Mouse (Mus musculus): ENCODE results near the gene Gm21119. TPM values are rescaled to one million over a fixed set of nuclear protein-coding genes. Genes with fewer than 3 reads are reported as not detected.
"Not testable (repeated sequence)": the region's sequence is repeated elsewhere in the genome, so short reads cannot be mapped to it uniquely, and the experiment has no call there.

The Gm21119 gene
- polyA plus RNA-seq (2015; fragmentation: Nextera tagmentation; extraction: Ambion mirVana) = 0.06 TPM in 1 of 2 replicates, not detected in the other

DNA sequence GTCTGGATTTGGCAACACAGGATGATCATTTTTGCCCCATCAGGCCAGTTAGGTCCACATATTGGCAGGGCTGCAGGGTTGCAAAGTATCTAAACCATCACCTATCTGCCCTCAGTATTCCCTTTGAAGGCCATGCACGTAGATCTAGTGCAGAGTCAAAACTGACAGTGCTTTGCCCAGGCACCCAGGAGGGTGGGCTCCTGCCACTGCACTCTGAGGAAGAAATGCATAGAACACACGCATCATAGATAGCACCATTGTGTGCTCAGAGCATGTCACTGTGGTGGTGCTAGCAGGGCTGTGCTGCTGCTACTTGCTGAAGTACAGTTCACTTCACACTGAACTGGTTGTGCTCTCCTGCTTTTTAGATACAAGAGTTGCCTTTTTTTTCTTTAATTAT is at the start of gene Gm21119:
Gene Gm21119 (plus strand): TSS at position 301 of the 400 bp plus-strand sequence.
- not testable (repeated sequence) for H3K4me3 ChIP-seq; H3K9me3 ChIP-seq; H3K27me3 ChIP-seq; H3K27ac ChIP-seq; H3K4me2 ChIP-seq; ATAC-seq (ENCODE audit: insufficient number of reproducible peaks, low FRiP score, low TSS enrichment, low read depth); H3K36me3 ChIP-seq; H3K9ac ChIP-seq; H3K4me1 ChIP-seq
- no CpG with 5 or more reads among the region's 2 CpGs for WGBS

DNA sequence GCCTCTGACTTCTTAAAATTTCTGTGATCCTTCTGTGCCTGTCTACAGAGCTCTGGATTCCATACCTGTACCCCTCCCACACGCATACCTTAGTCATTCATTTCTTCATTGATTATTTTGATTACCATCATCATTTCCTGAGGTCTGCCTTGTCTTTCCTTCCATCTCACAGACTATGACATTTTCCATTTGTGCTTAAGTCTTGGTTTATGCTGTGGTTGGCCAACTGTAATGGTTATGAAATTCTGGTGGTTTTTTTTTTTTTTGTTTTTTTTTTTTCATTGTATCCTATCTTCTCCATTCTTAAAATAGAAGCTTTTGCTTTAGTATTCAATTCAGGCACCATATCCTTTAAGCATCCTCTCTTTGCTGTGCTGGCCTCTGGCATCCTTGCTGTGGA is 48.0 kb upstream of the Gm21119 start:
- not testable (repeated sequence) for H3K4me1 ChIP-seq; H3K27me3 ChIP-seq; H3K4me3 ChIP-seq; H3K9ac ChIP-seq; ATAC-seq (ENCODE audit: insufficient number of reproducible peaks, low FRiP score, low TSS enrichment, low read depth); H3K9me3 ChIP-seq; H3K4me2 ChIP-seq; H3K27ac ChIP-seq; H3K36me3 ChIP-seq
- WGBS = 71% methylated on average over 1 of the region's 1 CpGs

DNA sequence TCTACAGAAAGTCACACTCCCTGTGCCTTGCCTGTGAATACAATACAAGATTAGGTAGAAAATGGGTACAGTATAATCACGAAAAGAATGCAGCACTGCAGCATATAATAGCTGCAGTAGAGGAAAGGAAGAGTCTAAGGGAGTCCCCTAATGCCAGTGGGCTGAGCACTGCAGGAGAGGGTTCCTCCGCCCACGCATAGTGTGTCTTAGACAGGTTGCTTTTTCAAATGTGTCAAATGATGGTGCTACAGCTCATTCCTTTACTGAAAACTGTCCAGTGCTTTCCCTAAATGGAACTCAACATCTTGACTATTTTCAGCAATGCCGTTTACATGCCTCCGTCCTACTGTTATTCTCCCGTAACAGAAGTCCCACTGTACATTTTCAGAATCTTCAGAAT is 33.6 kb upstream of the Gm21119 start:
- not testable (repeated sequence) for H3K4me3 ChIP-seq; H3K36me3 ChIP-seq; H3K27ac ChIP-seq; H3K4me2 ChIP-seq; H3K9me3 ChIP-seq; H3K4me1 ChIP-seq; H3K27me3 ChIP-seq; H3K9ac ChIP-seq; ATAC-seq (ENCODE audit: insufficient number of reproducible peaks, low FRiP score, low TSS enrichment, low read depth)
- 92% methylated on average over 5 of the region's 6 CpGs for WGBS

DNA sequence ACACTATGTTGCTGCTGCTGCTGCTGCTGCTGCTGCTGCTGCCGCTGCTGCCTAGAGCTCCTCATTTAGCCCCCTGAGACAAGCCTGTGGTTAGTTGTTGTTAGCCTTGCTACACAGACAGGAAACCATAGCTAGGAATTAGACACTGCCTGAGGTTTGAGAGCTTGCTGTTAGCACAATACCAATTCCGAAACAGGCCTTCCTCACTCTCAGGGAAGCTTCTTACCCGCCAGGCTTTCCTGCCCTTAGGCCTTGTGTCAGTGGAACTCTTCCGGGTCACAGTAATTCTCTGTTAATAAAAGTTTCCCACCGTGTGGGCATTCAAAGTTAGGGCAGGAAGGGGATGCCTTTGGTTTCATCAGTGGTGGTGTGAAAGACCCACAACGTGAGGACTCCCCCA is 31.9 kb upstream of the Gm21119 start:
- H3K4me2 ChIP-seq; H3K4me1 ChIP-seq; H3K9me3 ChIP-seq; H3K36me3 ChIP-seq; H3K4me3 ChIP-seq; H3K27ac ChIP-seq; H3K9ac ChIP-seq; ATAC-seq (ENCODE audit: insufficient number of reproducible peaks, low FRiP score, low TSS enrichment, low read depth); H3K27me3 ChIP-seq: not testable (repeated sequence)
- WGBS = 80% methylated on average over 4 of the region's 6 CpGs

DNA sequence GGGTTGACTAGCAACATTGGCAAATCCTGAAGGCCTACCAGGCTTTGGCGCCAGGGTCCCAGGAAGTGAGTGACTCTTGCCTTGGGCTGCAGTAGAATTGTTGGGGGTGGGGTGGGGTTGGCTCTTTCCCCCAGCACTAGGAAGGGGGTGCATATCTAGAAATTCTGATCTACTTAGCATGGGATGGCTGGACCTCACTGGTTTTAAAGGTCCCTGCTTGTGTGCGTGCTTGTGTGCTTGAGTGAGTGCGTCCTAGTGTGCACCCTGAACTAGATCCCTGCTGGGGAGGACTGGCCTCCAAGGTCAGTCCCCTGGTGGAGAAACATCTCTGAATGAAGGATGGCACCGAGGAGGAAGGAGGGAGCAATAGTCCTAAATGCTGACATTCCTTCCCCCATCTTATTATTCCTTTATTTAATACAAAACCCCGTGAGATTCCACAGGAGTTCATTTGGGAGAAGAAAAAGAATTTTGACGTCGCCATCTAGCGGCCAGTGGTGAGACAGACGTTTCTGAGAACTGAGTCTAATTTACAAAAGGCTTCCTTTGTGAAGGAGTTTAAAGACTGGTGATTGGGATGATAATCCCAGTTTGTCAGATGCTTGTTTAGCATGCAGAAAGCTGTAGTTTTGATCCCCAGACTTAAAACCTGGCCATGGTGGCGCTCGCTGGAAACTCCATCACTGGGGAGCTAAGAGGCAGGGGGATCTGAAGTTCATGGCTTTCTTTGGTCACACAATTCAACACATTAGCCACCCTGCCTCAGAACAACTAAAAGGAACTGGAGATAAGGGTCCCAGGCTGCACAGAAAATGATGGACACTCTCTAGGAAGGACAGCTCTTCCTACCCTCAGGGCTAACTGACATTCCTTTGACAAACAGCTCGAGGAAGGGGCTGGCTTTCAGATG is 26.2 kb upstream of the Gm21119 start:
- H3K9ac ChIP-seq; H3K4me3 ChIP-seq; H3K36me3 ChIP-seq; H3K4me1 ChIP-seq; H3K9me3 ChIP-seq; H3K27ac ChIP-seq; H3K27me3 ChIP-seq; ATAC-seq (ENCODE audit: insufficient number of reproducible peaks, low FRiP score, low TSS enrichment, low read depth); H3K4me2 ChIP-seq: not testable (repeated sequence)
- 22% methylated on average over 10 of the region's 12 CpGs for whole genome bisulfite sequencing

DNA sequence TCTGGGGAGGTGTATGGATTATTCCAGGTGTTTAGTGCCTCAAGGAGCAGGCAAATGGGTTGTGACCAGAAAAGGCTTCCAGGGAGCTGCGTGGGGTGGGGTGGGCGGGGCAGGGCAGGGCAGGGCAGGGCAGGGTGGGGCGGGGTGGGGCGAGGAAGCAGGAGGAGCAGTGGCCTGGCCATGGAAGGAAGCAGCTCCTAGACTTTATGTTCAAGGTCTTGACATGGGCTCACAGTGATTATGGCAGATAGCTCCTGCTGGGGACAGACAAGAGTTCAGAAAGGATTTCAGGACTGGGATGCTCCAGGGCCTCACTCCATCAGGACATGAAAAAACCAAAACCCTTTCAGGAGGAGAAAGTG is 25.6 kb upstream of the Gm21119 start:
- H3K9me3 ChIP-seq; H3K4me1 ChIP-seq; H3K36me3 ChIP-seq; H3K27ac ChIP-seq; H3K27me3 ChIP-seq; H3K9ac ChIP-seq; H3K4me3 ChIP-seq; ATAC-seq (ENCODE audit: insufficient number of reproducible peaks, low FRiP score, low TSS enrichment, low read depth); H3K4me2 ChIP-seq: not testable (repeated sequence)
- 78% methylated on average over 2 of the region's 4 CpGs for WGBS

DNA sequence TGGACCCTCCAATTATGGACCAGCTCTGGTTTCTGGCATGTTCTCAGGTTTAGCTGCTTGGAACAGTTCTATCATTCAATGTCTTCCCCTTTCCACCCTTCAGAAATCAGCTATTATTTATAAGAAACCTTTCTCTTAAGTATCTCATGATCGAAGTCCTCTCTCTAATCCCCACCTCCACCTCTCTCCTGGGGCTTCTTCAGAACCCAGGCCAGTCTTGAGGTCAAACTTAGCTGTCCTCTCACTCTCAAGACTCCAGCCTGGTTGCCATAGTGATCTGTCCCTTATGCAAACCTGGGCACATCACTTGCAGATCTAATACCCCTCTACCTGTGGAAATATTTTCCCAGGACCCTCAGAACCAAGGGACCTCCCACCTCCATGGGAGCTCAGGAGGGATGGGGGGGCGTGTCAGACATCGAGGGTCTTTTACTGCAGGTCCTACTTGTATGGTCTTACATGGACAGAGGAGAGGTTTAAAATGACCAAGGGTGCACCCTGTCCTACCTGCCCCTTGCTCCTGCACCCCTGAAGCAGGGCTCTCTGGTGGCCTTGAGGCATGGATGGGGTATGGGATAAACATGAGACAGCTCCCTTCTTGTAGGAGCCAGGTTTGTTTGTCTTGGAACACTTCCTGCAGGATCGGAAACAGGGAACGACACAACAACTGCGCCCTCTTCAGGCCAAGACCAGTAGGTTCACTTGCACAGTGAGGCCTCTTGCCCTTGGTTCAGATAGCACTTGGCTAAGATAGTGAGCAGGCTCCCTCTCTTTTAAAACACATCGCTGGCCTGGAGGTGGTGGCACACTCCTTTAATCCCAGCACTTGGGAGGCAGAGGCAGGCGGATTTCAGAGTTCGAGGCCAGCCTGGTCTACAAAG is 24.4 kb upstream of the Gm21119 start:
- H3K27ac ChIP-seq; H3K36me3 ChIP-seq; H3K9me3 ChIP-seq; H3K4me2 ChIP-seq; H3K27me3 ChIP-seq; H3K4me1 ChIP-seq; ATAC-seq (ENCODE audit: insufficient number of reproducible peaks, low FRiP score, low TSS enrichment, low read depth); H3K9ac ChIP-seq; H3K4me3 ChIP-seq: not testable (repeated sequence)
- WGBS = 80% methylated on average over 4 of the region's 9 CpGs

DNA sequence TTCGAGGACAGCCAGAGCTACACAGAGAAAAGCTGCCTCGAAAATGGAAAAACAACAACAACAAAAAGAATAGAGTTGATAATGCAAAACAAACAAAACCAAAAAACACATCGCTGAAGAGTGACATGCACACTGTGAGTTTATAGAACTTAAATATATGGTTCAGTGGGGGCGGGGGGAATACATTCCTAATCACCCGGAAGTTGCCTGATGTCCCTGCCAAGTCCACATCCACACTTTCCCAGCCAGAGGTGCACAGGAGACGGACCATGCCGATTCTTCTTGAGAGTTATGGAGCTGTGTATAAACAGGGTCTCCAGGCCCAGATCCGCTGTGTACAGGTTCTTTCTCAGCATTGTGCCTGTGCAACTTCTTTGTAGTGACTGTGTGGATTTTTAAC is 23.7 kb upstream of the Gm21119 start:
- not testable (repeated sequence) for H3K27ac ChIP-seq; H3K4me2 ChIP-seq; H3K36me3 ChIP-seq; H3K4me3 ChIP-seq; H3K4me1 ChIP-seq; H3K27me3 ChIP-seq; H3K9ac ChIP-seq; H3K9me3 ChIP-seq; ATAC-seq (ENCODE audit: insufficient number of reproducible peaks, low FRiP score, low TSS enrichment, low read depth)
- 85% methylated on average over 5 of the region's 8 CpGs for WGBS

DNA sequence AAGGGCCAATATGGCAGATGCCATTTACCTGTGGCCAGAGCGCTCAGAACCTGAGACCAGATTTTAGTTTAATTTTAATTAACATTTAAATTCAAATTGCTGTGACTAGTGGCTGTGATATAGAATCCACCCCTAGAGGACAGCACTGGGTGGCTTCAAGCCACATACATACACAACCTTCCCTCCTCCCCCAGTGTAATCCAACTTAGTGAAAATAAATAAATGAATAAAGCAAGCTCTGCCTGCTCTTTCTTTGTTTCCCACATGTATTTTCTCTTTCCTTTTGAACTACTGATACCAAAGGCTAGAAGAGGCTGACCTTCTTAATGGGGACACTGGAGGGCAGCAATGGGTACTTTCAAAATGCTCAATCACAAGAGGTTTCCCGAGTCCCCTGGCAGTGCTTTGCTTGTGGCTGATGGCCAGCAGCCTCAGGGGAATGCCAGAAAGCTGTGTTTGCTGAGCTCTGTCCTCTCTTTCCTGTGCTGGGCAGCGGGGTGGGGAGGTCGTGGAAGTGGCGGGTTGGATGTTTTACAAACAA is 21.9 kb upstream of the Gm21119 start:
- not testable (repeated sequence) for ATAC-seq (ENCODE audit: insufficient number of reproducible peaks, low FRiP score, low TSS enrichment, low read depth); H3K9ac ChIP-seq; H3K27ac ChIP-seq

DNA sequence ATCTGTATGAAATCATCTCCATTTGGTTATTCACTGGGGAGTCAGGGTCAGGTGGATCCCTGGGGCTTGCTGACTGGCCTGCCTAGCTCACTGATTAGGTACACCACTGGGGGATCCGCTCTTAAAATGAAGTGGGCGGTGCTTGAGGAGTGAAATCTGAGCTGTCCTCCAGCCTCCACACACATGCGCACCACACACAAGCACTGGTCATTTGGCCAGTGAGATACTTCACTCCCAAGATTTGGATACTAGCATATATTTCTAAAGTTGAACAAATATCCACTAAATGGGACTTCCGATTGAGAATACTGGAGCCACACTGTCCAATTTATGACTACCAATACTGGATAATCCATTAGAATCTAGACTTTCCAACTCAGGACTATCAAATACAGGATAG is 20.9 kb upstream of the Gm21119 start:
- ATAC-seq (ENCODE audit: insufficient number of reproducible peaks, low FRiP score, low TSS enrichment, low read depth) = not testable (repeated sequence)
- WGBS = no CpG with 5 or more reads among the region's 4 CpGs

More for the DNA sequence above, 21.9 kb upstream of the Gm21119 start:
- WGBS = 42% methylated on average over 1 of the region's 5 CpGs
- not testable (repeated sequence) for H3K4me3 ChIP-seq, H3K4me2 ChIP-seq, H3K4me1 ChIP-seq, H3K36me3 ChIP-seq, H3K27me3 ChIP-seq, H3K9me3 ChIP-seq

DNA sequence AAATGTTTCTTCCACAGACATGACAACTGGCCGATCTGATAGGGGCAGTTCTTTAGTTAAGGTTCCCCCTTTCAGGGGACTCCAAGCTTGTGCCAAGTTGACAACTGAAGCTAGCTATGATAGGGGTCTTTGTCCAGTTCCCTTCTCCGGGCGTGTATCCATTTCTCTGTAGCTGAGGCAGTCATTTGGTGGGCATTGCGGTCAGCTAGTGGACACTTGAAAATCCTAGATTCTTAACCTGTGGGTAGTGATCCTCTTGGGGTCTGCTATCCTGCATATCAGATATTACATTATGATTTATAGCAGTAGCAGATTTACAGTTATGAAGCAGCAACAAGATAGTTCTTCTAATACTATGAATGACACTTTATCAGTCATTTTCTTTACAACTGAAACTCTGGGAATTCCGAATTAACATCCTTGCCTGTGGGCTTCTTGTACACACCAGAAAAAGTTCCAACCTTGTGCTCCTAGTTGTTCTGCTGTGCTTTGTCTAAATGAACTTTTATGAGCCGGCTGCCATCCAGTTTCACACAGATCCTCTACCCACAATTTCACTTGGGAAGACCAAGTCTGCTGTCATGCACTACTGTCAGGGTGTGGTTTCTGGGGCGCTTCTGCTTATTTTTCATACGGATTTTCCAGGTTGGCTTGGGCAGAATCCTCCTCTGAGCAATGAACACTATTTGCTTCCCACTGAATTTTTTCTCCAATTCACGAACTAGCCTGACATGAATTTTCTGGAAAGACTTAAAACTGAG is 18.5 kb upstream of the Gm21119 start:
- WGBS = 83% methylated on average over 6 of the region's 9 CpGs
- ATAC-seq (ENCODE audit: insufficient number of reproducible peaks, low FRiP score, low TSS enrichment, low read depth); H3K9ac ChIP-seq; H3K36me3 ChIP-seq; H3K9me3 ChIP-seq; H3K4me1 ChIP-seq; H3K4me3 ChIP-seq; H3K4me2 ChIP-seq; H3K27ac ChIP-seq; H3K27me3 ChIP-seq: not testable (repeated sequence)

More for the DNA sequence above, 20.9 kb upstream of the Gm21119 start:
- not testable (repeated sequence) for H3K4me2 ChIP-seq, H3K9me3 ChIP-seq, H3K27me3 ChIP-seq, H3K9ac ChIP-seq, H3K36me3 ChIP-seq, H3K4me1 ChIP-seq, H3K4me3 ChIP-seq, H3K27ac ChIP-seq
